Comparison of ENCODE assay signal across 8 mouse cellular contexts in the genomic region with DNA sequence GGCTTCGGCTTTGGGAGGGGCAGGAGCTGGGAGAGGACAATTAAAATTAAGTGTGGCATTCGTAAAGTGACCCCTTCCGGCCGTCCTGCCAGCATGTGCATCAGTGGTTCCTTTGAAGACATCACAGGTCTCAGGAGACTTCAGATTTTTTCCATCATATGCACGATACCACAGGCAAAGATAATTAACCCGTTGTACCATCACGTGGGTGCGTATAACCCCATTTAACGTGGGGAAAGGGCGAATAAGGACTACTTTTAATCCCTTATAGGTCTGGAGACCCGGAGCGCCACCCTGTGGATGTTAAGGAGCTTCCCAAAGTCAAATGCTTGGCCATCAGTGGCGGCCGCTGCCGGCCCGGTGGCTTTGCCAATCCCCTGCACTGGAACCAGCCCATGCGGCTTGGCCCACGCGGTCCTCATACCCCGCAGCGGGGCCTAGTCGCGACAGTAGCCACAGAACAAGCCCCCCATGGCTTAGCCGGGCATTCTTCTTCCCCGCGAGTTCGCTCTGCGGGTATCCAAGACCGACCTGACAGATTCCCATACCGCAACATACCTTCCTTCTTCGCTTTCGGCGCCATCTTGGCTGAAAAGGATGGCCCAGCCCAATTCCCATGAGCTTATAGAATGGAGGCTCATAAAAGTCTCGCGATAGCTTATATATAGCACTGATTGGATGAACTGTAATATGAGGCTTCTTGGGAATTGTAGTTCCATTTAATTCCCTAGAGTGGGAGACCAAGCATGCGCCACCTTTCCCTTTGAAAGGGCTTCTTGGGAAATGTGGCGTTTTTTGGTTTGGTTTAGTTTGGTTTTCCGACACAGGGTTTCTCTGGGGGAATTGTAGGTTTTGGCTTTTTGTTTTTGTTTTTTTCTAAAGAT. TPM values are rescaled to one million over a fixed set of nuclear protein-coding genes. Genes with fewer than 3 reads are reported as not detected.
DNase-seq lines count a peak whose midpoint lies in the region; ATAC-seq and TF ChIP-seq lines count a peak whose summit lies in the region.

A gene (minus strand): TSS at position 624 of the 884 bp plus-strand sequence.

- no peaks in the 10 kb centered on the region for H3K27me3 ChIP-seq in CH12.LX (replicated peaks)
- H3K27me3 ChIP-seq in forebrain, embryonic 13.5 days: no peaks in the 10 kb centered on the region
- H3K27me3 ChIP-seq in heart, postnatal 0 days (ENCODE audit: control insufficient read depth, insufficient read depth, low read length): no peaks in the 10 kb centered on the region
- peaks cover 17% of the 10 kb centered on the region for H3K27me3 ChIP-seq in liver, embryonic 14.5 days (ENCODE audit: control insufficient read depth, insufficient read depth, low read length)
- no peaks in the 10 kb centered on the region for H3K27me3 ChIP-seq in stomach, embryonic 15.5 days (replicated peaks)

- peak; percentile 37; the same call in 1 of the 2 replicates for TF ChIP-seq EP300 in CH12.LX (IDR thresholded peaks at IDR 0.05; ENCODE audit: low read length)
- TF ChIP-seq EP300 in heart, postnatal 0 days (IDR thresholded peaks at IDR 0.05; ENCODE audit: low read depth): peak; percentile 84
- TF ChIP-seq EP300 in liver, embryonic 14.5 days (IDR thresholded peaks at IDR 0.05; ENCODE audit: low read depth): peak; percentile 48; the same call in 1 of the 2 replicates

- peak within 1 kb of the TSS; percentile 67 for H3K9ac ChIP-seq in CH12.LX (ENCODE audit: insufficient read depth, low read depth)
- peak within 1 kb of the TSS; percentile 91 for H3K9ac ChIP-seq in forebrain, embryonic 13.5 days
- H3K9ac ChIP-seq in heart, postnatal 0 days (replicated peaks; ENCODE audit: low read depth, low read length): peak within 1 kb of the TSS; percentile 84
- peak within 1 kb of the TSS; percentile 94 for H3K9ac ChIP-seq in liver, embryonic 14.5 days (replicated peaks)
- peak within 1 kb of the TSS; percentile 100 for H3K9ac ChIP-seq in stomach, embryonic 15.5 days

- H3K79me2 ChIP-seq in CH12.LX (replicated peaks; ENCODE audit: control insufficient read depth, extremely low read depth, insufficient read depth, poor library complexity, severe bottlenecking): peaks cover 38% of the 10 kb centered on the region

- H3K4me1 ChIP-seq in CH12.LX (ENCODE audit: control insufficient read depth in 1 of 2, insufficient read depth in 2 of 2): peaks cover 13 to 41% of the 10 kb centered on the region in 2 experiments
- peaks cover 52% of the 10 kb centered on the region for H3K4me1 ChIP-seq in forebrain, embryonic 13.5 days
- peaks cover 12% of the 10 kb centered on the region for H3K4me1 ChIP-seq in heart, postnatal 0 days (ENCODE audit: control insufficient read depth, insufficient read depth)
- H3K4me1 ChIP-seq in liver, embryonic 14.5 days (replicated peaks; ENCODE audit: control insufficient read depth in 2 of 2, insufficient read depth in 2 of 2, low read length in 1 of 2): peaks cover 13 to 21% of the 10 kb centered on the region in 2 experiments
- peaks cover 30% of the 10 kb centered on the region for H3K4me1 ChIP-seq in stomach, embryonic 15.5 days

- dilution Hi-C loops in CH12.LX (cut with MboI; ENCODE audit: extremely low pct_ligation_motif_present, extremely low pct_unique_long_range_greater_than_20kb, low sequenced_read_pairs): no loop called here

- under 1% methylated on average over 38 of the region's 38 CpGs for WGBS in forebrain, embryonic 13.5 days
- WGBS in heart, postnatal 0 days: 1% methylated on average over 38 of the region's 38 CpGs
- under 1% methylated on average over 38 of the region's 38 CpGs for WGBS in liver, embryonic 14.5 days (ENCODE audit: insufficient replicate concordance)
- under 1% methylated on average over 38 of the region's 38 CpGs for WGBS in stomach, embryonic 15.5 days

- no peak; the same call in none of the 2 replicates for TF ChIP-seq RAD21 in CH12.LX (IDR thresholded peaks at IDR 0.05; ENCODE audit: low read depth, low read length)

- H3K9me3 ChIP-seq in CH12.LX (replicated peaks; ENCODE audit: low read length): no peaks in the 10 kb centered on the region
- no peaks in the 10 kb centered on the region for H3K9me3 ChIP-seq in forebrain, embryonic 13.5 days (replicated peaks)
- no peaks in the 10 kb centered on the region for H3K9me3 ChIP-seq in heart, postnatal 0 days (replicated peaks; ENCODE audit: control insufficient read depth, low read length)
- no peaks in the 10 kb centered on the region for H3K9me3 ChIP-seq in liver, embryonic 14.5 days (ENCODE audit: control insufficient read depth, low read length)
- H3K9me3 ChIP-seq in stomach, embryonic 15.5 days: no peaks in the 10 kb centered on the region

- H3K36me3 ChIP-seq in CH12.LX (replicated peaks in 1 of 2; ENCODE audit: control insufficient read depth in 1 of 2, insufficient read depth in 1 of 2, low read length in 1 of 2): peaks cover 26 to 40% of the 10 kb centered on the region in 2 experiments
- peaks cover 32% of the 10 kb centered on the region for H3K36me3 ChIP-seq in forebrain, embryonic 13.5 days (ENCODE audit: poor library complexity, severe bottlenecking)
- peaks cover 29% of the 10 kb centered on the region for H3K36me3 ChIP-seq in heart, postnatal 0 days (replicated peaks; ENCODE audit: control insufficient read depth, insufficient read depth, low read length)
- peaks cover 34% of the 10 kb centered on the region for H3K36me3 ChIP-seq in liver, embryonic 14.5 days (replicated peaks; ENCODE audit: control insufficient read depth, insufficient read depth, low read depth)
- peaks cover 24% of the 10 kb centered on the region for H3K36me3 ChIP-seq in stomach, embryonic 15.5 days

- peak; percentile 95 for ATAC-seq in forebrain, embryonic 13.5 days
- ATAC-seq in heart, postnatal 0 days (ENCODE audit: insufficient read depth, low read depth): peak; percentile 88
- ATAC-seq in liver, embryonic 14.5 days (ENCODE audit: insufficient read depth): peak; percentile 74
- peak; percentile 86 for ATAC-seq in stomach, embryonic 15.5 days (ENCODE audit: insufficient read depth, low FRiP score, low read depth)

- peak; percentile 99 for DNase-seq in CH12.LX (ENCODE audit: extremely low read depth)
- DNase-seq in c-Kit-positive CD71-positive TER-119-negative erythroid progenitor cells, embryonic 14.5 days (ENCODE audit: low read depth): peak; percentile 91
- DNase-seq in heart, postnatal 0 days (ENCODE audit: low spot score): peak; percentile 99
- peak; percentile 78 to 91 for DNase-seq in kidney, postnatal 36 days
- peak; percentile 89 to 93 (median 93) for DNase-seq in liver, embryonic 14.5 days (ENCODE audit: low read depth in 3 of 3, low spot score in 3 of 3)
- peak; percentile 90 for DNase-seq in neural tube, embryonic 10.5 days (ENCODE audit: extremely low spot score, low spot score)

- peak in 1 of 2 experiments; percentile 51; a peak in 2 of 4 replicates for TF ChIP-seq CTCF in CH12.LX (conservative IDR thresholded peaks at IDR 0.05 in 1 of 2, IDR thresholded peaks at IDR 0.05 in 1 of 2; ENCODE audit: low read depth in 2 of 2, low read length in 2 of 2)
- peak; percentile 29 for TF ChIP-seq CTCF in heart, postnatal 0 days (IDR thresholded peaks at IDR 0.05; ENCODE audit: low read depth)
- TF ChIP-seq CTCF in liver, embryonic 14.5 days (IDR thresholded peaks at IDR 0.05; ENCODE audit: low read depth): peak; percentile 55

- TF ChIP-seq POLR2A in CH12.LX (IDR thresholded peaks at IDR 0.05; ENCODE audit: low read depth, low read length): peak; percentile 99

- H3K4me3 ChIP-seq in CH12.LX (replicated peaks in 1 of 3; ENCODE audit: low read depth in 2 of 3, low read length in 2 of 3, poor library complexity in 1 of 3): peak within 1 kb of the TSS; percentile 70 to 96 (median 76)
- H3K4me3 ChIP-seq in forebrain, embryonic 13.5 days: peak within 1 kb of the TSS; percentile 92
- peak within 1 kb of the TSS; percentile 94 for H3K4me3 ChIP-seq in heart, postnatal 0 days (ENCODE audit: low read depth, low read length)
- peak within 1 kb of the TSS; percentile 86 to 99 for H3K4me3 ChIP-seq in liver, embryonic 14.5 days (ENCODE audit: insufficient read depth in 1 of 2, low read depth in 2 of 2, low read length in 2 of 2)
- peak within 1 kb of the TSS; percentile 98 for H3K4me3 ChIP-seq in stomach, embryonic 15.5 days (replicated peaks)

- peak within 1 kb of the TSS; percentile 74 for H3K27ac ChIP-seq in CH12.LX (ENCODE audit: insufficient read depth, low read depth)
- peak within 1 kb of the TSS; percentile 93 for H3K27ac ChIP-seq in forebrain, embryonic 13.5 days
- peak within 1 kb of the TSS; percentile 90 for H3K27ac ChIP-seq in heart, postnatal 0 days (ENCODE audit: low read depth)
- peak within 1 kb of the TSS; percentile 69 for H3K27ac ChIP-seq in liver, embryonic 14.5 days
- peak within 1 kb of the TSS; percentile 94 for H3K27ac ChIP-seq in stomach, embryonic 15.5 days

- in situ Hi-C loops in CH12.LX (cut with MboI; ENCODE audit: low pct_ligation_motif_present, low pct_unique_long_range_greater_than_20kb, low sequenced_read_pairs): no loop called here

- H3K4me2 ChIP-seq in CH12.LX (ENCODE audit: insufficient read depth, low read depth, poor library complexity, severe bottlenecking): peak within 1 kb of the TSS; percentile 95
- peak within 1 kb of the TSS; percentile 74 for H3K4me2 ChIP-seq in forebrain, embryonic 13.5 days
- H3K4me2 ChIP-seq in heart, postnatal 0 days (ENCODE audit: low read depth, low read length): peak within 1 kb of the TSS; percentile 83
- peak within 1 kb of the TSS; percentile 99 for H3K4me2 ChIP-seq in liver, embryonic 14.5 days (ENCODE audit: low read depth)
- H3K4me2 ChIP-seq in stomach, embryonic 15.5 days: peak within 1 kb of the TSS; percentile 62

TF ChIP-seq in CH12.LX, 34 proteins besides CTCF, POLR2A, EP300 and RAD21 (continues in another document):
- TF ChIP-seq NELFE (IDR thresholded peaks at IDR 0.05; ENCODE audit: low read depth, low read length) (peak; percentile 99), ZC3H11A (IDR thresholded peaks at IDR 0.05; ENCODE audit: low read depth, low read length) (no peak), POLR2AphosphoS2 (IDR thresholded peaks at IDR 0.05; ENCODE audit: low read depth, low read length) (peak; percentile 99), IRF4 (IDR thresholded peaks at IDR 0.05; ENCODE audit: low read depth, low read length) (peak; percentile 60), USF2 (conservative IDR thresholded peaks at IDR 0.05; ENCODE audit: low read depth, low read length) (peak; percentile 46; the same call in 1 of the 2 replicates), MAZ (IDR thresholded peaks at IDR 0.05; ENCODE audit: low read depth, low read length) (peak; percentile 69; the same call in 1 of the 2 replicates)

RNA-seq across cellular contexts. Expression of the gene that starts here (rescaled TPM):
- total RNA-seq in CH12.LX (2012; rRNA removed) (3,714 and 3,939 TPM in 2 replicates), CH12.LX (2014; rRNA removed) (3,235 and 3,361 TPM in 2 replicates)
- polyA plus RNA-seq in CH12.LX (2012; ENCODE audit: insufficient read length, low read depth): 2,992 and 3,119 TPM in 2 replicates
- polyA plus RNA-seq in forebrain, embryonic 13.5 days (2015; fragmentation: Nextera tagmentation; extraction: Ambion mirVana): 970 and 1,119 TPM in 2 replicates
- total RNA-seq in heart, postnatal 0 days (2014; rRNA removed; ENCODE audit: low replicate concordance): 473 and 508 TPM in 2 replicates
- 719 and 776 TPM in 2 replicates for polyA plus RNA-seq in heart, postnatal 0 days (2015; fragmentation: Nextera tagmentation; extraction: Ambion mirVana)
- 628 and 1,347 TPM in 2 replicates for polyA plus RNA-seq in liver, embryonic 14.5 days (2012; rRNA removed)
- polyA plus RNA-seq in liver, embryonic 14.5 days (2014; fragmentation: Nextera tagmentation; extraction: Ambion mirVana): 1,087 and 1,100 TPM in 2 replicates
- polyA plus RNA-seq in stomach, embryonic 15.5 days (2015; fragmentation: Nextera tagmentation; extraction: Ambion mirVana): 1,236 and 1,312 TPM in 2 replicates

Comparison
In these comparisons a context has a peak if more than half of its experiments do, and no peak if none do; other contexts are left out.
1. Peak in every context shown above with its lines: DNase-seq, ATAC-seq, H3K4me3 ChIP-seq and H3K27ac ChIP-seq.